Mouse (Mus musculus): ENCODE results near the gene Pth2.
A peak's percentile ranks its signal among the peaks of the same experiment; 100 is the strongest.

Gene Pth2

GRCm38 (mm10) chr7:45175398-45175797, 5.4 kb upstream of the Pth2 start:
- DNase-seq, result no peak

- no peak for DNase-seq
These were observed 4.9 kb upstream of the Pth2 start for GRCm38 (mm10) chr7:45175929-45176328.

GRCm38 (mm10) chr7:45176356-45176755, 4.4 kb upstream of the Pth2 start:
- no peak for DNase-seq

- DNase-seq, result no peak
These were observed 2.2 kb upstream of the Pth2 start for GRCm38 (mm10) chr7:45178550-45178949.

- no peak for DNase-seq
These were observed 1.3 kb upstream of the Pth2 start, which contains the start of gene Gfy for GRCm38 (mm10) chr7:45179469-45179868. Gfy (minus strand) TSS chr7:45179569.

- DNase-seq, result no peak
These were observed 745 bp downstream of the Pth2 start for GRCm38 (mm10) chr7:45181540-45181939.

GRCm38 (mm10) chr7:45182199-45182601, 1.4 kb downstream of the Pth2 start:
- peak; percentile 89 for DNase-seq

GRCm38 (mm10) chr7:45182606-45183005, 1.8 kb downstream of the Pth2 start:
- peak; percentile 51 for DNase-seq

GRCm38 (mm10) chr7:45183672-45184071, 2.9 kb downstream of the Pth2 start:
- DNase-seq, result no peak

GRCm38 (mm10) chr7:45185921-45186320, 5.1 kb downstream of the Pth2 start:
- DNase-seq, result no peak

- DNase-seq, result no peak
These were observed 8.8 kb downstream of the Pth2 start for GRCm38 (mm10) chr7:45189600-45189999.

- DNase-seq, result no peak
These were observed 9.4 kb downstream of the Pth2 start for GRCm38 (mm10) chr7:45190186-45190585.

GRCm38 (mm10) chr7:45191161-45191560, 10.4 kb downstream of the Pth2 start:
- DNase-seq, result no peak

GRCm38 (mm10) chr7:45191803-45192363, 11.1 kb downstream of the Pth2 start:
- DNase-seq, result peak; percentile 90

GRCm38 (mm10) chr7:45192585-45193310, 12.0 kb downstream of the Pth2 start:
- DNase-seq, result peak; percentile 56

GRCm38 (mm10) chr7:45193406-45193805, 12.6 kb downstream of the Pth2 start:
- peak; percentile 79 for DNase-seq

GRCm38 (mm10) chr7:45193871-45194785, 13.3 kb downstream of the Pth2 start:
- DNase-seq, result peak; percentile 77

- DNase-seq, result peak; percentile 75
These were observed 14.8 kb downstream of the Pth2 start for GRCm38 (mm10) chr7:45195341-45196175.

GRCm38 (mm10) chr7:45196176-45196535, 15.4 kb downstream of the Pth2 start:
- DNase-seq, result peak; percentile 51

GRCm38 (mm10) chr7:45196994-45197393, 16.2 kb downstream of the Pth2 start:
- DNase-seq, result no peak

- peak; percentile 95 for DNase-seq
These were observed 17.6 kb downstream of the Pth2 start for GRCm38 (mm10) chr7:45198435-45198834.

- peak; percentile 62 for DNase-seq
These were observed 18.2 kb downstream of the Pth2 start for GRCm38 (mm10) chr7:45198961-45199360.

GRCm38 (mm10) chr7:45202654-45203053, 21.9 kb downstream of the Pth2 start:
- peak; percentile 18 for DNase-seq
